Mouse (Mus musculus): Measurements from ENCODE around the gene Tgfb3. TPM values are rescaled to one million over a fixed set of nuclear protein-coding genes. Genes with fewer than 3 reads are reported as not detected.

The Tgfb3 gene
- polyA plus RNA-seq, 1 experiment from 2014 or later: 8.5 TPM

DNA sequence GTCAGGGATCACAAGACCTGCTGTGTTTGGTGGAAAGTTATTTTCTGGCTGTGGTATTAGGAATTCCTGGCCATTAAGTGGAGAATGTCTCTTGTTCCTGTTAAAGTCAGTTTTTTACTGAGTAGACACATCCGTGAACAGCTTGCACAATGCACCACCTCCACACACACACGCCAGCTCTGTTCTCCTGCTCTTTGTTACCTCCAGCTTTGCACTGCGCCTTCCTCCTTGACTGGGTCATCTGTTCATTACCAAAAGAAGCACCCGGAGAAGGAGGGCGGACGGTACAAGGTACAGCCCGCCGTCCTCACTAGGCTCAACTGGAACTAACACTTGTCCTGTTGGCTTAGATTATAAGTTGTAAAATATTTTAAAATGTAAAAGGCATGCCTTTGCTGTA lies 23.8 kb upstream of the Tgfb3 start:
- H3K9ac ChIP-seq: no peak overlapping the region
- no peak overlapping the region for H3K4me2 ChIP-seq
- H3K27ac ChIP-seq: no peak overlapping the region

DNA sequence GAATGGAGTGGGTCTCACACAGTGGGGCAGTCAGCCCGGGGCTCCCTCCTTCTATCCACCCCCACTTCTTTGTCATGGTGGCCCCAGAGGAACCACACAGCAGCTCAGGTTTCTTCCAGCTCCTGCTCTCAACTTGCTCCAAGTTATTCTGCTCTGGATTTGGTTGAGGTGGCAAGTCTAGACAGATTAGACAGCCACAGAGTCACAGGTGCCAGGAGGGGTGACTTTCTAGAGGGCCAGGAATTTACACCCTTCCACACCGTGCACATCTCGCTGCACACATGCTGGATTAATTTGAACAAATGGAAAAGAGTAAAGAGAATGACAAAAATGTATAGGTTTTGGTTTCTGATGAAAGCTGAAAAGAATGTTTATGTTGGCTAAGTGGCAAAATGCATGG lies 21.9 kb upstream of the Tgfb3 start:
- Histone ChIP-seq H3K36me3 (replicated peaks) (0 out of 2 replicates have a peak, but pooled peaks cover 2% of the 10 kb centered on the region), H3K4me1 (peaks cover 26% of the 10 kb centered on the region), H3K4me3 (replicated peaks) (no peak overlapping the region), H3K27ac (no peak overlapping the region), H3K9me3 (no peaks in the 10 kb centered on the region), H3K9ac (no peak overlapping the region), H3K27me3 (peaks cover 14% of the 10 kb centered on the region), H3K4me2 (no peak overlapping the region)
- 84% methylated on average over 3 of the region's 3 CpGs for WGBS
- ATAC-seq (ENCODE audit: low FRiP score): no peak

More for the DNA sequence above, 23.8 kb upstream of the Tgfb3 start:
- Histone ChIP-seq H3K36me3 (replicated peaks) (0 out of 2 replicates have a peak, but pooled peaks cover 2% of the 10 kb centered on the region), H3K9me3 (no peaks in the 10 kb centered on the region), H3K4me1 (peaks cover 23% of the 10 kb centered on the region), H3K4me3 (replicated peaks) (no peak overlapping the region), H3K27me3 (peaks cover 17% of the 10 kb centered on the region)
- WGBS: 81% methylated on average over 8 of the region's 8 CpGs
- no peak for ATAC-seq (ENCODE audit: low FRiP score)

DNA sequence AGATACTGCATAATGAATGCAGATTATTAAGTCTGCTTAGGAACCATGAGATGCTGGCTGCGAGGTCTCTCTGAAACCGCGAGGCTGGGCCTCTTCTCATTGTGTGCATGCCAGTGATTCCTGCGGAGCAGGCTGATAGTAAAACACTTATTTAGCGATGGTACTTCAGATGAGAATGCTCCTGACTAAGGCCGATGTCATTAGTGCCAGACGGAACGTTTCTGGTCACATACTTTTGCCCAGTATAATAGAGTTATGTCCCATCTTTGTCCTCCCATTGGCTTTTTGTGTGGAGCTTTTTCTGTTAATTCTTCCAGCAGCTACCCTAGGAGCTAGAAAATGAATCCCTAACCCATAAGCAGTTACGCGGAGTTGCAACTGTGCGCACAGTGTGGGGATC lies 18.9 kb upstream of the Tgfb3 start:
- Histone ChIP-seq H3K9me3 (no peaks in the 10 kb centered on the region), H3K4me3 (replicated peaks) (no peak overlapping the region), H3K4me2 (no peak overlapping the region), H3K4me1 (peaks cover 8% of the 10 kb centered on the region; the same call in 1 of the 2 replicates), H3K27ac (no peak overlapping the region), H3K27me3 (peaks cover 4% of the 10 kb centered on the region; the same call in 1 of the 2 replicates), H3K36me3 (replicated peaks) (peaks cover 2% of the 10 kb centered on the region; the same call in 1 of the 2 replicates), H3K9ac (no peak overlapping the region)
- ATAC-seq (ENCODE audit: low FRiP score): no peak
- 79% methylated on average over 11 of the region's 11 CpGs for WGBS

GRCm38 (mm10) chr12:86095806-86096205 lies 17.0 kb upstream of the Tgfb3 start:
- 86% methylated on average over 4 of the region's 4 CpGs for WGBS
- H3K36me3 ChIP-seq (replicated peaks): peaks cover 2% of the 10 kb centered on the region; the same call in 1 of the 2 replicates
- H3K9ac ChIP-seq: no peak overlapping the region
- H3K27me3 ChIP-seq: peaks cover 4% of the 10 kb centered on the region; the same call in 1 of the 2 replicates
- no peak overlapping the region for H3K4me3 ChIP-seq (replicated peaks)
- peaks cover 19% of the 10 kb centered on the region for H3K4me1 ChIP-seq
- no peak for ATAC-seq (ENCODE audit: low FRiP score)
- no peak overlapping the region for H3K27ac ChIP-seq
- no peak overlapping the region for H3K4me2 ChIP-seq
- no peaks in the 10 kb centered on the region for H3K9me3 ChIP-seq

DNA sequence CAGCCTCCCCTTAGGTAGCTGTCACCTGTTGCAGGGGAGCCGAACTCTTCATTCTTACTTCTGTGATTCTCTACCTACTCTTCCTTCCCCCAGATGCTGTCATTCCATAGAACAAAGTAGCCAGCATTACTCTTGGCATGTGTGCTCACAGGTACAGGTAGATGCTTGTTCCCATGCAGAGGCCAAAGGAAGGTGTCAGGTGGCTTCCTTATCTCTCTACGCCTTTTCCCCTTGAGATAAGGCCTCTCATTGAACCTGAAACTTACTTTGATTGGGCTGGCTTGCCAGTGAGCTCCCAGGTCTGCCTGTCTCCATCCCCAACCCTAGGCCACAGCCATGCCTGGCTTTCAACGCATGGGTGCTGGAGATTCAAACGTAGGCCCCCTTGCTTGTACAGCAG lies 15.2 kb upstream of the Tgfb3 start:
- no peaks in the 10 kb centered on the region for H3K27me3 ChIP-seq
- peaks cover 3% of the 10 kb centered on the region for H3K36me3 ChIP-seq (replicated peaks)
- H3K4me3 ChIP-seq (replicated peaks): no peak overlapping the region
- H3K4me2 ChIP-seq: no peak overlapping the region
- H3K9ac ChIP-seq: no peak overlapping the region
- no peak overlapping the region for H3K27ac ChIP-seq
- WGBS: 96% methylated on average over 4 of the region's 4 CpGs
- H3K4me1 ChIP-seq: peaks cover 19% of the 10 kb centered on the region
- H3K9me3 ChIP-seq: no peaks in the 10 kb centered on the region
- no peak for ATAC-seq (ENCODE audit: low FRiP score)

- no peak overlapping the region for H3K4me2 ChIP-seq
- no peak overlapping the region for H3K27ac ChIP-seq
- no peak for ATAC-seq (ENCODE audit: low FRiP score)
- H3K4me3 ChIP-seq (replicated peaks): no peak overlapping the region
- H3K9ac ChIP-seq: no peak overlapping the region
- H3K9me3 ChIP-seq: no peaks in the 10 kb centered on the region
- peaks cover 4% of the 10 kb centered on the region for H3K36me3 ChIP-seq (replicated peaks)
- WGBS: 33% methylated on average over 18 of the region's 18 CpGs
- H3K4me1 ChIP-seq: peaks cover 16% of the 10 kb centered on the region
- no peaks in the 10 kb centered on the region for H3K27me3 ChIP-seq
Measured at GRCm38 (mm10) chr12:86091601-86092132, 12.8 kb upstream of the Tgfb3 start.

DNA sequence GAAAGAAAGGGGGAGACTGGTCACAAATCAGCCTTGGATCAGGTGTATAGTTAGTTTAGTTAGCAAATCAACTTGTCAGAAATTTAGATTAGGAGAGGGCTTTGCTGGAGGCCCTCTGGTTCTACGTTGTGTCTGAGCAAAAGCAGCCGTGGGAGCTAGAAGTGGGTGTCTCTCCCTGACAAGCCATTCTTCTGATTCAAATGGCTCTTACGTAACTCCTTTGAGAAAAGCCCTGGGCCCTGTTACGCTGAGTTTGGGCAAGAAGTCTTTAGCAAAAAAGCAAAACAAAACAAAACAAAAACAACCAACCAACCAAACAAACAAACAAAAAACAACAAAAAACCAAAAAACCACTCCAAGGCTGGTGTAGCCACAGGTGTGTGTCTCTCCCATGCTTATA lies 11.9 kb upstream of the Tgfb3 start:
- Histone ChIP-seq H3K9me3 (no peaks in the 10 kb centered on the region), H3K36me3 (replicated peaks) (peaks cover 4% of the 10 kb centered on the region), H3K4me1 (peaks cover 16% of the 10 kb centered on the region), H3K4me2 (no peak overlapping the region), H3K27ac (no peak overlapping the region), H3K9ac (no peak overlapping the region), H3K27me3 (no peaks in the 10 kb centered on the region), H3K4me3 (replicated peaks) (no peak overlapping the region)
- 68% methylated on average over 4 of the region's 4 CpGs for WGBS
- ATAC-seq (ENCODE audit: low FRiP score): no peak

DNA sequence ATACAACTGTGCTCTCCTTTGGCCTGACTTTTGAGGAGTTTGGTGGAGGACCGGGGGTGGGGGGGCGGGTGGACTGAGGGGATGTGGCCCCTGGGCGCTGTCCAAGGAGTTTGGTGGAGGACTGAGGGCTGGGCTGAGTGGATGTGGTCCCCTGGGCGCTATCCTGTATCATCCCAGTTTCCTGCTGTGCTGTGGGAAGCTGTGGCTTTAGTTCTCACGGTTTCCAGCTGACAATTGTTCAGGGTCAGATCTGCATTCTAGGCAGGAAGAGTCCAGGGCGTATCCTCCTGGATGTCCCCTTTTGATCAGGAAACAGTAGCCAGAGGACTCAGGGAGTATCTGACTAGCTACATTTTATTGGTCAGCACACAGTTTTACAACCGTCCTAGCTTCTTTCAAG lies 9.2 kb upstream of the Tgfb3 start:
- Histone ChIP-seq H3K4me3 (replicated peaks) (no peak overlapping the region), H3K27me3 (no peaks in the 10 kb centered on the region), H3K9ac (no peak overlapping the region), H3K27ac (no peak overlapping the region), H3K9me3 (no peaks in the 10 kb centered on the region), H3K4me1 (peaks cover 21% of the 10 kb centered on the region), H3K4me2 (no peak overlapping the region), H3K36me3 (replicated peaks) (peaks cover 8% of the 10 kb centered on the region; the same call in 1 of the 2 replicates)
- ATAC-seq (ENCODE audit: low FRiP score): no peak
- 74% methylated on average over 7 of the region's 7 CpGs for WGBS

DNA sequence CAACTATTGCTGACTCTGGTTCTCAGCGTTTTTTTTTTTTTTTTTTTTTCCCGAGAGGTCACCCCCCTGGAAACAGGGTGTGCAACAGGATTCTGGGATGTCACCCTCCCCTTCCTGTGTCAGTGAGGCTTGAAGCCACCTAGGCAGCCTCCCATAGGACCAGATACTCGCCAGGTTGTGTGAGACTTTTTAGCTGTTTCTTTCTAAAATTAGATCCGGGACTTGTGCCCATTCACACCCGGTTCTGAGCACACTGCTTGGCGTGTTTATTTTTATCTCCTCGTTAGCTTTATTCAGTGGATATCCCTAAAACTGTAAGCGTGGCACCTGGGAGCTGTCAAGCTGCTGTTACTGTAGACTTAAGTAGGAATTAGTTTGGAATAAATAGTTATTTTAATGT lies 7.7 kb upstream of the Tgfb3 start:
- Histone ChIP-seq H3K4me2 (no peak overlapping the region), H3K4me3 (replicated peaks) (no peak overlapping the region), H3K9me3 (no peaks in the 10 kb centered on the region), H3K36me3 (replicated peaks) (peaks cover 8% of the 10 kb centered on the region; the same call in 1 of the 2 replicates), H3K27me3 (no peaks in the 10 kb centered on the region), H3K27ac (no peak overlapping the region), H3K9ac (no peak overlapping the region), H3K4me1 (peaks cover 14% of the 10 kb centered on the region)
- no peak for ATAC-seq (ENCODE audit: low FRiP score)
- 68% methylated on average over 8 of the region's 8 CpGs for WGBS

DNA sequence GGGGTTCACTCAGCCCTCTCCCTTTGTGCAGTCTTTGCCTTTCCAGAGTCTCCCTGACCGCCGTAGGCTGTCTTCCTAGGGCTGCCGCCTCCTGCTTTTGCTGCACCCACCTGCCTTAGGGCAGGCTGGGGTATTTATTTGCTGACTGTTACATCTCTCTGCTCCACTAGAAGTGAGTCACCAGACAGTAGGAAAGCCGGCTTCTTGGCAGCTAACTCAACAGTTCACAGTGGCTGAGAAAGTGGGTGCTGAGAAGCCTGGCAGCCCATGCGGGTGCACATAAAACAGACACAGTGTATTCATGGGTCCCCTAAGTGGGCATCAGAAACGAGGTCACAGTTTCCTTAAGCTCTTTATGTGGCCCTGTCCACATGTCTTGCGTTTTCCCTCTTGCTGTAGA lies 7.0 kb upstream of the Tgfb3 start:
- peaks cover 7% of the 10 kb centered on the region for H3K4me1 ChIP-seq
- 90% methylated on average over 7 of the region's 7 CpGs for WGBS
- no peaks in the 10 kb centered on the region for H3K9me3 ChIP-seq
- H3K27ac ChIP-seq: no peak overlapping the region
- H3K4me2 ChIP-seq: no peak overlapping the region
- H3K27me3 ChIP-seq: peaks cover 4% of the 10 kb centered on the region; the same call in 1 of the 2 replicates
- no peak overlapping the region for H3K9ac ChIP-seq
- H3K4me3 ChIP-seq (replicated peaks): no peak overlapping the region
- no peak for ATAC-seq (ENCODE audit: low FRiP score)
- peaks cover 8% of the 10 kb centered on the region; the same call in 1 of the 2 replicates for H3K36me3 ChIP-seq (replicated peaks)

- peaks cover 15% of the 10 kb centered on the region for H3K4me1 ChIP-seq
- no peak within 1 kb of the TSS for H3K27ac ChIP-seq
- 1% methylated on average over 35 of the region's 35 CpGs for WGBS
- peak within 1 kb of the TSS; percentile 76 for H3K4me3 ChIP-seq (replicated peaks)
- peak; percentile 72 for ATAC-seq (ENCODE audit: low FRiP score)
- peak within 1 kb of the TSS; percentile 68 for H3K9ac ChIP-seq
- no peaks in the 10 kb centered on the region for H3K9me3 ChIP-seq
- peak within 1 kb of the TSS; percentile 82 for H3K4me2 ChIP-seq
- peaks cover 19% of the 10 kb centered on the region; the same call in 1 of the 2 replicates for H3K27me3 ChIP-seq
- H3K36me3 ChIP-seq (replicated peaks): 0 out of 2 replicates have a peak, but pooled peaks cover 4% of the 10 kb centered on the region
Measured at GRCm38 (mm10) chr12:86082481-86083012, 3.7 kb upstream of the Tgfb3 start, which contains the start of gene Ift43. Gene Ift43 (plus strand): TSS chr12:86082541.

DNA sequence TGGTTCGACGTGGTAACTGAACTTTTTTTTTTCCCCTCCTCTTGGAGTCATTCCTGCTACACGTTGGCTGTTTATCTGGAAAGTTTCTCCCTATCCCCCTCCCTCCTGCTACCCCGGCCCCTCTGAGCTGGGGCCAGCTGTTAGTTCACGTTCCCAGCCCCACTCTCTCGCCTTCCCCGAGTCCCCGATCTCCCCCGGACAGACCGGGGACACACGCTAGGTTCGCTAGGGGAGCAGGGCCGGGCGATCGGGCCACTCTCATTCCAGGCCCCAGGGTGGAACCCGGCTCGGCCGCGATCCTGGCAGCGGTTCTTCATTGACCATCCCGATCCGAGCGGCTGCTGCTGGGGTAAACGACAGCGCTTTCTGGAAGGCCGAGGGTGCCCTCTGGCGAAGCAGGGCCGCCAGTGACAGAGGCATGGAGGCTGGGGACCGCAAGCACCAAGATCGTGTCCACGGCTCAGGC lies 394 bp upstream of the Tgfb3 start:
- H3K9me3 ChIP-seq: no peaks in the 10 kb centered on the region
- H3K9ac ChIP-seq: peak overlapping the region; percentile 68
- peak overlapping the region; percentile 75 for H3K4me2 ChIP-seq
- H3K27me3 ChIP-seq: peaks cover 43% of the 10 kb centered on the region
- H3K4me1 ChIP-seq: peaks cover 28% of the 10 kb centered on the region
- peak overlapping the region; percentile 52 for H3K4me3 ChIP-seq (replicated peaks)
- peak overlapping the region; percentile 75 for H3K27ac ChIP-seq
- H3K36me3 ChIP-seq (replicated peaks): no peaks in the 10 kb centered on the region
- ATAC-seq (ENCODE audit: low FRiP score): peak; percentile 81
- WGBS: under 1% methylated on average over 31 of the region's 31 CpGs

DNA sequence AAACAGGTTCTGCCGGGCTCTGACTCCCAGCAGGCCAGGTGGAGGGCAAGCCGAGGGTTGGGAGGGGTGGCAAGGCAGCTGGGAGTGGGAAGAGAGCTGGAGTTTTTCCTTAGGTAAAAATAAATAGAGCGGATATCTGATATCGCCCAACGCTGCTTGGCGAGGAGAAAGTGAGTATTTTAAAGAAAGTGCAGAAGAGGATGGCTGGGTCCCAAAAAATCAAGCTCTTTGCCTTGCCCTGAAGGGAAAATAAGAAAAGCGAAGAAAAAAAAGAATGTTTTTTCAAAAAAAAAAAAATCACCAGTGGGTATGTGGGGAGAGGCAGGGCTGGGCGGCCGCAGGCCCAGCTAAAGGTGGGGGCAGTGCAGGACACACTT lies 677 bp downstream of the Tgfb3 start:
- WGBS: 6% methylated on average over 9 of the region's 9 CpGs
- peak overlapping the region; percentile 75 for H3K4me2 ChIP-seq

More for the DNA sequence above, 677 bp downstream of the Tgfb3 start:
- Histone ChIP-seq H3K9ac (peak overlapping the region; percentile 68), H3K4me1 (peaks cover 25% of the 10 kb centered on the region), H3K4me3 (replicated peaks) (peak overlapping the region; percentile 52), H3K27ac (no peak overlapping the region; the same call in 1 of the 2 replicates), H3K36me3 (replicated peaks) (no peaks in the 10 kb centered on the region), H3K9me3 (no peaks in the 10 kb centered on the region), H3K27me3 (peaks cover 43% of the 10 kb centered on the region)
- no peak for ATAC-seq (ENCODE audit: low FRiP score)

All from forebrain, embryonic 12.5 days (tissue).